Mouse (Mus musculus): ENCODE data around the gene Prdm12. TPM values are rescaled to one million over a fixed set of nuclear protein-coding genes. Genes with fewer than 3 reads are reported as not detected.
"Not testable (repeated sequence)": the region's sequence is repeated elsewhere in the genome, so short reads cannot be mapped to it uniquely, and the experiment has no call there.

Prdm12 gene
- polyA plus RNA-seq, 1 experiment from 2014 or later, result not detected

GRCm38 (mm10) chr2:31681051-31681707 lies 41.3 kb downstream of the Prdm12 start:
- ATAC-seq; H3K36me3 ChIP-seq (ENCODE audit: insufficient read depth, low read length); H3K27ac ChIP-seq (ENCODE audit: low read length): not testable (repeated sequence)

DNA sequence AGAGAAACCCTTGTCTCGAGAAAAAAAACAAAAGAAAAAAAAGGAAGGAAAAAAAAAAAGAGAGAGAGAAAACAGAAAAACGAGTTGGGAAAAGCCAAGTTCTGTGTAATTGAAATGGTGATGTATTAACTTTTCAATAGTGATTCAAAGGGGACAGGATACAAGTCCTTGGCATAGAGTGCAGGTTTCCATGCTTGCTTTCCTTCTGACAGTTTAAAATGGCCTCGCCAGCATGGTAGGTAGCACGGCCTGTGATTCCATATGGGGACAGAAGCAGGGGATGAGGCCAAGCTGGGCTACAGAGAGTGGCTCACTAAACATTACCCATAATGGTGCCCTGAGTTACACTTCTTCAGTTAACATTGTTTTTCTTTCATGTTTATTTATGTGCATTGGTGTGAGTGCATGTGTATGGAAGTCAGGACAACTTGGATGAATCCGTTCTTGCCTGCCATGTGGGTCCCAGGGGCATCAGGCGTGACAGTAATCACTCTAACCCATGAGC lies 41.9 kb downstream of the Prdm12 start:
- no peak overlapping the region for H3K4me3 ChIP-seq (ENCODE audit: low read depth, low read length)
- H3K9me3 ChIP-seq (ENCODE audit: low read length), result no peaks in the 10 kb centered on the region
- no peak overlapping the region for H3K4me2 ChIP-seq (replicated peaks; ENCODE audit: low read depth, low read length)
- TF ChIP-seq EP300 (IDR thresholded peaks at IDR 0.05), result no peak
- TF ChIP-seq CTCF (IDR thresholded peaks at IDR 0.05), result no peak
- no peak overlapping the region for H3K9ac ChIP-seq (replicated peaks; ENCODE audit: low read depth)
- ATAC-seq, result no peak
- no peaks in the 10 kb centered on the region for H3K27me3 ChIP-seq (replicated peaks; ENCODE audit: insufficient read depth, low read length)
- peaks cover 5% of the 10 kb centered on the region; the same call in 1 of the 2 replicates for H3K36me3 ChIP-seq (ENCODE audit: insufficient read depth, low read length)
- H3K4me1 ChIP-seq (ENCODE audit: insufficient read depth, low read depth, low read length), result no peaks in the 10 kb centered on the region
- H3K27ac ChIP-seq (ENCODE audit: low read length), result no peak overlapping the region
- 82% methylated on average over 6 of the region's 6 CpGs for WGBS
- no peak for DNase-seq (ENCODE audit: low spot score)

More at GRCm38 (mm10) chr2:31681051-31681707, 41.3 kb downstream of the Prdm12 start:
- WGBS, result 80% methylated on average over 15 of the region's 15 CpGs
- H3K4me2 ChIP-seq (replicated peaks; ENCODE audit: low read depth, low read length); H3K4me3 ChIP-seq (ENCODE audit: low read depth, low read length); H3K9me3 ChIP-seq (ENCODE audit: low read length); H3K4me1 ChIP-seq (ENCODE audit: insufficient read depth, low read depth, low read length); DNase-seq (ENCODE audit: low spot score); H3K9ac ChIP-seq (replicated peaks; ENCODE audit: low read depth); H3K27me3 ChIP-seq (replicated peaks; ENCODE audit: insufficient read depth, low read length): not testable (repeated sequence)
- TF ChIP-seq CTCF (IDR thresholded peaks at IDR 0.05), result peak; percentile 27; the same call in 1 of the 2 replicates

- Histone ChIP-seq H3K9me3 (ENCODE audit: low read length) (no peaks in the 10 kb centered on the region), H3K4me3 (ENCODE audit: low read depth, low read length) (no peak overlapping the region), H3K27ac (ENCODE audit: low read length) (no peak overlapping the region), H3K4me2 (replicated peaks; ENCODE audit: low read depth, low read length) (no peak overlapping the region), H3K27me3 (replicated peaks; ENCODE audit: insufficient read depth, low read length) (no peaks in the 10 kb centered on the region), H3K36me3 (ENCODE audit: insufficient read depth, low read length) (peaks cover 5% of the 10 kb centered on the region; the same call in 1 of the 2 replicates), H3K9ac (replicated peaks; ENCODE audit: low read depth) (no peak overlapping the region), H3K4me1 (ENCODE audit: insufficient read depth, low read depth, low read length) (no peaks in the 10 kb centered on the region)
- TF ChIP-seq EP300 (IDR thresholded peaks at IDR 0.05) (no peak), CTCF (IDR thresholded peaks at IDR 0.05) (peak; percentile 87)
- ATAC-seq, result no peak
- WGBS, result 31% methylated on average over 2 of the region's 2 CpGs
- DNase-seq (ENCODE audit: low spot score), result peak; percentile 85
Measured at GRCm38 (mm10) chr2:31683666-31684065, 43.8 kb downstream of the Prdm12 start.

GRCm38 (mm10) chr2:31688074-31688925 lies 48.5 kb downstream of the Prdm12 start, which contains the start of gene Abl1:
Abl1 (plus strand) TSS chr2:31688376.
- TF ChIP-seq EP300 (IDR thresholded peaks at IDR 0.05) (peak; percentile 47; the same call in 1 of the 2 replicates), CTCF (IDR thresholded peaks at IDR 0.05) (peak; percentile 65)
- ATAC-seq, result peak; percentile 99
- Histone ChIP-seq H3K9ac (replicated peaks; ENCODE audit: low read depth) (peak within 1 kb of the TSS; percentile 95), H3K9me3 (ENCODE audit: low read length) (no peaks in the 10 kb centered on the region), H3K4me1 (ENCODE audit: insufficient read depth, low read depth, low read length) (peaks cover 3% of the 10 kb centered on the region; the same call in 1 of the 2 replicates), H3K4me3 (ENCODE audit: low read depth, low read length) (peak within 1 kb of the TSS; percentile 94), H3K27ac (ENCODE audit: low read length) (peak within 1 kb of the TSS; percentile 94), H3K36me3 (ENCODE audit: insufficient read depth, low read length) (no peaks in the 10 kb centered on the region), H3K4me2 (replicated peaks; ENCODE audit: low read depth, low read length) (peak within 1 kb of the TSS; percentile 92), H3K27me3 (replicated peaks; ENCODE audit: insufficient read depth, low read length) (no peaks in the 10 kb centered on the region)
- peak; percentile 99 for DNase-seq (ENCODE audit: low spot score)
- under 1% methylated on average over 63 of the region's 64 CpGs for WGBS

DNA sequence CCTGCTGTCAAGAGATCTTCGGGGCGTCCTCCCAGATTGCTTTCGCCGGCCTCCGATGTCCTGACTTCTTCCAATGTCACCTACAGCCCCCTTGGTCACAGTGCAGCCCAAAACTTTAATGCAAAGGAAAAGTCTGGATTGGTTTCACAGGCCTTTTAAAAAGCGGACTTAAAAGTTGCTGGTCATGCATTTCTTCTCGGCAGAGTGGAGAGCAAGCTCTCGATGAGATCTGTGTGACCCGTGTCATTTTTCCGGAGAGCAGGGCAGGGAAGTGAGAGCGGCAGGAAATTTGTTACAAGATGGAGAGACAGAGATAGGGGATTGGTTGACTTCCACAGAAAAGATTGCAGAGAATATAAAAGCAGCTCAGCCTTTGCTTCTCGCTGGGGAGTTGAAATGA lies 49.2 kb downstream of the Prdm12 start:
- Histone ChIP-seq H3K4me3 (ENCODE audit: low read depth, low read length) (peak overlapping the region; percentile 94), H3K36me3 (ENCODE audit: insufficient read depth, low read length) (no peaks in the 10 kb centered on the region), H3K9ac (replicated peaks; ENCODE audit: low read depth) (peak overlapping the region; percentile 95), H3K4me1 (ENCODE audit: insufficient read depth, low read depth, low read length) (peaks cover 3% of the 10 kb centered on the region; the same call in 1 of the 2 replicates), H3K27me3 (replicated peaks; ENCODE audit: insufficient read depth, low read length) (no peaks in the 10 kb centered on the region), H3K27ac (ENCODE audit: low read length) (peak overlapping the region; percentile 94), H3K9me3 (ENCODE audit: low read length) (no peaks in the 10 kb centered on the region), H3K4me2 (replicated peaks; ENCODE audit: low read depth, low read length) (peak overlapping the region; percentile 92)
- ATAC-seq (no peak), DNase-seq (ENCODE audit: low spot score) (peak; percentile 45)
- under 1% methylated on average over 12 of the region's 12 CpGs for WGBS
- TF ChIP-seq EP300 (IDR thresholded peaks at IDR 0.05) (no peak), CTCF (IDR thresholded peaks at IDR 0.05) (no peak)

- Histone ChIP-seq H3K27me3 (replicated peaks; ENCODE audit: insufficient read depth, low read length) (no peaks in the 10 kb centered on the region), H3K27ac (ENCODE audit: low read length) (peak overlapping the region; percentile 94; the same call in 1 of the 2 replicates), H3K9ac (replicated peaks; ENCODE audit: low read depth) (0 out of 2 replicates have a peak overlapping the region, but pooled peaks have one; percentile 95), H3K36me3 (ENCODE audit: insufficient read depth, low read length) (no peaks in the 10 kb centered on the region), H3K4me2 (replicated peaks; ENCODE audit: low read depth, low read length) (peak overlapping the region; percentile 92), H3K9me3 (ENCODE audit: low read length) (no peaks in the 10 kb centered on the region), H3K4me1 (ENCODE audit: insufficient read depth, low read depth, low read length) (peaks cover 3% of the 10 kb centered on the region; the same call in 1 of the 2 replicates), H3K4me3 (ENCODE audit: low read depth, low read length) (peak overlapping the region; percentile 94)
- ATAC-seq, result no peak
- no peak for TF ChIP-seq EP300 (IDR thresholded peaks at IDR 0.05)
- TF ChIP-seq CTCF (IDR thresholded peaks at IDR 0.05), result no peak
- peak; percentile 55 for DNase-seq (ENCODE audit: low spot score)
- 19% methylated on average over 3 of the region's 3 CpGs for WGBS
Measured at GRCm38 (mm10) chr2:31690063-31690462, 50.2 kb downstream of the Prdm12 start.

Data from lung, postnatal 0 days (tissue).